Mouse (Mus musculus): ENCODE results near the gene Hif1an. TPM values are rescaled to one million over a fixed set of nuclear protein-coding genes. Genes with fewer than 3 reads are reported as not detected.
A peak's percentile ranks its signal among the peaks of the same experiment; 100 is the strongest.

Gene Hif1an
- polyA plus RNA-seq, 1 experiment = 11.5 TPM

- TF ChIP-seq POLR2A (IDR thresholded peaks at IDR 0.05; ENCODE audit: low read depth, low read length) (no peak), CTCF (IDR thresholded peaks at IDR 0.05; ENCODE audit: extremely low read depth, insufficient read length, insufficient replicate concordance, low read depth, low read length) (no peak)
- H3K36me3 ChIP-seq (ENCODE audit: control insufficient read depth, insufficient read depth, low read length) = peaks cover 66% of the 10 kb centered on the region
- no peak overlapping the region for H3K4me3 ChIP-seq (ENCODE audit: low read depth, low read length)
- 84% methylated on average over 3 of the region's 3 CpGs for WGBS
- H3K27me3 ChIP-seq (ENCODE audit: control insufficient read depth, insufficient read depth, low read length) = no peaks in the 10 kb centered on the region
- H3K27ac ChIP-seq (ENCODE audit: insufficient read depth, low read depth, low read length) = no peak overlapping the region
- H3K4me1 ChIP-seq (ENCODE audit: control insufficient read depth, insufficient read depth, insufficient read length, low read length) = peaks cover 4% of the 10 kb centered on the region; the same call in 1 of the 2 replicates
These were observed 5.1 kb downstream of the Hif1an start for GRCm38 (mm10) chr19:44567763-44568162.

- Histone ChIP-seq H3K4me3 (ENCODE audit: low read depth, low read length) (no peak overlapping the region), H3K4me1 (ENCODE audit: control insufficient read depth, insufficient read depth, insufficient read length, low read length) (no peaks in the 10 kb centered on the region), H3K27ac (ENCODE audit: insufficient read depth, low read depth, low read length) (no peak overlapping the region), H3K27me3 (ENCODE audit: control insufficient read depth, insufficient read depth, low read length) (no peaks in the 10 kb centered on the region), H3K36me3 (ENCODE audit: control insufficient read depth, insufficient read depth, low read length) (peaks cover 27% of the 10 kb centered on the region)
- 66% methylated on average over 7 of the region's 7 CpGs for WGBS
- TF ChIP-seq CTCF (IDR thresholded peaks at IDR 0.05; ENCODE audit: extremely low read depth, insufficient read length, insufficient replicate concordance, low read depth, low read length) (no peak), POLR2A (IDR thresholded peaks at IDR 0.05; ENCODE audit: low read depth, low read length) (no peak)
These were observed 13.6 kb downstream of the Hif1an start for GRCm38 (mm10) chr19:44576275-44576674.

- no peak overlapping the region for H3K27ac ChIP-seq (ENCODE audit: insufficient read depth, low read depth, low read length)
These were observed 15.4 kb downstream of the Hif1an start for GRCm38 (mm10) chr19:44578038-44578437.

GRCm38 (mm10) chr19:44582103-44582502 lies 19.5 kb downstream of the Hif1an start:
- no peaks in the 10 kb centered on the region for H3K27me3 ChIP-seq (ENCODE audit: control insufficient read depth, insufficient read depth, low read length)
- no peak for TF ChIP-seq POLR2A (IDR thresholded peaks at IDR 0.05; ENCODE audit: low read depth, low read length)
- 63% methylated on average over 10 of the region's 10 CpGs for WGBS
- no peaks in the 10 kb centered on the region for H3K4me1 ChIP-seq (ENCODE audit: control insufficient read depth, insufficient read depth, insufficient read length, low read length)
- no peak overlapping the region for H3K27ac ChIP-seq (ENCODE audit: insufficient read depth, low read depth, low read length)
- H3K4me3 ChIP-seq (ENCODE audit: low read depth, low read length) = no peak overlapping the region
- no peaks in the 10 kb centered on the region for H3K36me3 ChIP-seq (ENCODE audit: control insufficient read depth, insufficient read depth, low read length)

More at GRCm38 (mm10) chr19:44578038-44578437, 15.4 kb downstream of the Hif1an start:
- 57% methylated on average over 1 of the region's 1 CpGs for WGBS
- TF ChIP-seq POLR2A (IDR thresholded peaks at IDR 0.05; ENCODE audit: low read depth, low read length) (no peak), CTCF (IDR thresholded peaks at IDR 0.05; ENCODE audit: extremely low read depth, insufficient read length, insufficient replicate concordance, low read depth, low read length) (no peak)
- H3K4me3 ChIP-seq (ENCODE audit: low read depth, low read length) = no peak overlapping the region
- no peaks in the 10 kb centered on the region for H3K27me3 ChIP-seq (ENCODE audit: control insufficient read depth, insufficient read depth, low read length)
- no peaks in the 10 kb centered on the region for H3K4me1 ChIP-seq (ENCODE audit: control insufficient read depth, insufficient read depth, insufficient read length, low read length)
- peaks cover 12% of the 10 kb centered on the region; the same call in 1 of the 2 replicates for H3K36me3 ChIP-seq (ENCODE audit: control insufficient read depth, insufficient read depth, low read length)

- TF ChIP-seq POLR2A (IDR thresholded peaks at IDR 0.05; ENCODE audit: low read depth, low read length) (no peak), CTCF (IDR thresholded peaks at IDR 0.05; ENCODE audit: extremely low read depth, insufficient read length, insufficient replicate concordance, low read depth, low read length) (peak; percentile 99)
- Histone ChIP-seq H3K36me3 (ENCODE audit: control insufficient read depth, insufficient read depth, low read length) (no peaks in the 10 kb centered on the region), H3K4me1 (ENCODE audit: control insufficient read depth, insufficient read depth, insufficient read length, low read length) (no peaks in the 10 kb centered on the region), H3K27ac (ENCODE audit: insufficient read depth, low read depth, low read length) (no peak overlapping the region), H3K4me3 (ENCODE audit: low read depth, low read length) (no peak overlapping the region), H3K27me3 (ENCODE audit: control insufficient read depth, insufficient read depth, low read length) (no peaks in the 10 kb centered on the region)
- WGBS = 37% methylated on average over 9 of the region's 9 CpGs
These were observed 20.1 kb downstream of the Hif1an start for GRCm38 (mm10) chr19:44582638-44583309.

- H3K4me1 ChIP-seq (ENCODE audit: control insufficient read depth, insufficient read depth, insufficient read length, low read length) = no peaks in the 10 kb centered on the region
- H3K27me3 ChIP-seq (ENCODE audit: control insufficient read depth, insufficient read depth, low read length) = no peaks in the 10 kb centered on the region
- TF ChIP-seq CTCF (IDR thresholded peaks at IDR 0.05; ENCODE audit: extremely low read depth, insufficient read length, insufficient replicate concordance, low read depth, low read length) = no peak
- no peak for TF ChIP-seq POLR2A (IDR thresholded peaks at IDR 0.05; ENCODE audit: low read depth, low read length)
- no peak overlapping the region for H3K27ac ChIP-seq (ENCODE audit: insufficient read depth, low read depth, low read length)
- WGBS = 51% methylated on average over 4 of the region's 4 CpGs
- no peak overlapping the region for H3K4me3 ChIP-seq (ENCODE audit: low read depth, low read length)
- no peaks in the 10 kb centered on the region for H3K36me3 ChIP-seq (ENCODE audit: control insufficient read depth, insufficient read depth, low read length)
These were observed 25.4 kb downstream of the Hif1an start for GRCm38 (mm10) chr19:44588036-44588435.

- no peak overlapping the region for H3K4me3 ChIP-seq (ENCODE audit: low read depth, low read length)
These were observed 27.1 kb downstream of the Hif1an start for GRCm38 (mm10) chr19:44589591-44590223.

More at GRCm38 (mm10) chr19:44589591-44590223, 27.1 kb downstream of the Hif1an start:
- TF ChIP-seq POLR2A (IDR thresholded peaks at IDR 0.05; ENCODE audit: low read depth, low read length) (no peak), CTCF (IDR thresholded peaks at IDR 0.05; ENCODE audit: extremely low read depth, insufficient read length, insufficient replicate concordance, low read depth, low read length) (no peak)
- Histone ChIP-seq H3K27me3 (ENCODE audit: control insufficient read depth, insufficient read depth, low read length) (no peaks in the 10 kb centered on the region), H3K27ac (ENCODE audit: insufficient read depth, low read depth, low read length) (no peak overlapping the region), H3K36me3 (ENCODE audit: control insufficient read depth, insufficient read depth, low read length) (no peaks in the 10 kb centered on the region), H3K4me1 (ENCODE audit: control insufficient read depth, insufficient read depth, insufficient read length, low read length) (no peaks in the 10 kb centered on the region)
- WGBS = 25% methylated on average over 7 of the region's 7 CpGs
